In the genomic region with DNA sequence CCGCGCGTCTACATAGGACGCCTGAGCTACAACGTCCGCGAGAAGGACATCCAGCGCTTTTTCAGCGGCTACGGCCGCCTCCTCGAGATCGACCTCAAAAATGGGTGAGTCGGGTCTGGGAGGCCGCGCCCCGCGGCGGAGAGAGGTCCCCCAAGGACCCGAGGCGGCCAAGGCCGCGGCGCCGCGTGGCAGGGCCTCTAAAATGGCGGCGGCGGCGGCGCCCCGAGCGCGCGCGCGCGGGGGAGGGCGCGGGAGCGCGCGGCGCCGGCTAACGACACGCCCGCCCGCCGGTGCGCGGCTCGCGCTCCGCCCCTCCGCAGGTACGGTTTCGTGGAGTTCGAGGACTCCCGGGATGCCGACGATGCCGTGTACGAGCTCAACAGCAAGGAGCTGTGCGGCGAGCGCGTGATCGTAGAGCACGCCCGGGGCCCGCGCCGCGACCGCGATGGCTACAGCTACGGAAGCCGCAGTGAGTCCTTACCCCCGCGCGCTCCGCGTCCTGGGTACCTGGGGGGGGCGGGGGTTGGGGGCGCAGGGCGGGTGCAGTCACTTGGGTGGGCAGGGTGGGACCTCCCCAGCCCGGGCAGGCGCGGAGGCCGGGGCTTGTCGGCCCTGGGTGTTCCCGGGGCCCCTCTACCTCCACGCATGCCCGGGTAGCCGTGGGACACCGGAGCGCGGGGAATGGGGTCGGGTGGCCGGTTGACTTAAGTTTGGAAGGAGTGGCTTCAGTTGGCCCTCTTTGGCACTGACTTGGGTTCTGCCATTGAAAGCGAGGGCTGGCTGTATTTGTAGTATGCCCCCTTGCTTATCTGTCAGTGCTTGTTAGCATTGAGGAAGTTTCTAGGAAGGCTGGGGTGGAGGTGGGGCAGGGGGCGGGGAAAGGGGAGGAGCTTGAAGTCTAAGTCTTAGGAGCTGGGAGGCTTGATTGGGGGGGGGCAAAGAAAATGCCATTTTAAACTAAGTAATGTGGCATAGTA, we compare ENCODE assay signal across 1 mouse cellular context.
TF ChIP-seq lines count a peak whose summit lies in the region.

No protein-coding gene starts in this region.

TF ChIP-seq in CH12.LX, 34 proteins besides CTCF, POLR2A, EP300 and RAD21:
- TF ChIP-seq RCOR1 (conservative IDR thresholded peaks at IDR 0.05; ENCODE audit: low read depth, low read length) (no peak), ETS1 (conservative IDR thresholded peaks at IDR 0.05; ENCODE audit: low read depth, low read length) (no peak), PAX5 (IDR thresholded peaks at IDR 0.05; ENCODE audit: low read length) (no peak), MYC (IDR thresholded peaks at IDR 0.05; ENCODE audit: low read depth, low read length) (0 out of 2 replicates have a peak, but pooled peaks have one; percentile 50), SIN3A (IDR thresholded peaks at IDR 0.05; ENCODE audit: low read length) (0 out of 2 replicates have a peak, but pooled peaks have one; percentile 8), JUND (conservative IDR thresholded peaks at IDR 0.05; ENCODE audit: low read depth, low read length) (no peak), IRF4 (IDR thresholded peaks at IDR 0.05; ENCODE audit: low read depth, low read length) (no peak), NELFE (IDR thresholded peaks at IDR 0.05; ENCODE audit: low read depth, low read length) (no peak)
TF ChIP-seq in CH12.LX: peak in this region for 2.
